Mouse (Mus musculus): ENCODE measurements around the gene Uts2r. TPM values are rescaled to one million over a fixed set of nuclear protein-coding genes. Genes with fewer than 3 reads are reported as not detected.

Gene Uts2r
- total RNA-seq, 2 experiments from 2014 or later = not detected

- DNase-seq (ENCODE audit: extremely low spot score in 1 of 2, low spot score in 2 of 2) = no peak
- intact Hi-C loops (cut with DNase I) = no loop called here
Observed at GRCm38 (mm10) chr11:121154203-121154602, 5.9 kb upstream of the Uts2r start.

DNA sequence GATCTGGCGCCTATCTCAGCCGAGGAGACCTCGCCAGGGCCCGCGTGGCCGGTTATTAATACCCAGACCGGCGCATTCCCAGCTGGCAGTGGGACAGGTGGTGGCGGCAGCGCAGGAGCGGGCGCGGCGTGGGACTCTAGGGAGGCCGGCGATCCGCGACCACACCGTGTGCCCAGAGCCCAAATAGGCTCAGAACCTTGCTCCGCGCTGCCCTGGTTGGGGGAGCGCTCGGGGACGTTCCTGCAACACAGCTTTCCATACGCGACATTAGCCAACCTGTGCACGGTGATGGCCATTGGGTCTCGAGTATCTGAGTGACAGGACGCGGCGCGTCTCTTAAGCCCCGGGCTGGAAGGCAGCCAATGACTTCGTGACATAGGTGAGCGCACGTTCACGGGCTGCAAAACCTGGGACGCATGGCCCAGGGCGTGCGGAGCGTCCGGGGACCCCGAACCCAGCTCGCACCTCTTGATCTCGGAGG is 3.6 kb upstream of the Uts2r start:
- intact Hi-C loops (cut with DNase I) = no loop called here
- peak in 1 of 2 experiments; percentile 43 for DNase-seq (ENCODE audit: extremely low spot score in 1 of 2, low spot score in 2 of 2)

DNA sequence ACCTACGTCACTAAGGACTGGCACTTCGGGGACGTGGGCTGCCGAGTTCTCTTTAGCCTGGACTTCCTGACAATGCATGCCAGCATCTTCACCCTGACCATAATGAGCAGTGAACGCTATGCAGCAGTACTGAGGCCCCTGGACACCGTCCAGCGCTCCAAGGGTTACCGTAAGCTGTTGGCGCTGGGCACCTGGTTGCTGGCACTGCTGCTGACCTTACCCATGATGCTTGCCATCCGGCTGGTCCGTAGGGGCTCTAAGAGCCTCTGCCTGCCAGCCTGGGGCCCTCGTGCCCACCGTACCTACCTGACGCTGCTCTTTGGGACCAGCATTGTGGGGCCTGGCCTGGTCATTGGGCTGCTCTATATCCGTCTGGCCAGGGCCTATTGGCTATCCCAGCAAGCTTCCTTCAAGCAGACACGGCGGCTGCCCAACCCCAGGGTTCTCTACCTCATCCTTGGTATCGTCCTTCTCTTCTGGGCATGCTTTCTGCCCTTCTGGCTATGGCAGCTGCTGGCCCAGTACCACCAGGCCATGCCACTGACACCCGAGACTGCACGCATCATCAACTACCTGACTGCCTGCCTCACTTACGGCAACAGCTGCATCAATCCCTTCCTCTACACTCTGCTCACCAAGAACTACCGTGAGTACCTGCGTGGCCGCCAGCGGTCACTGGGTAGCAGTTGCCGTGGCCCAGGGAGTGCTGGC is 720 bp downstream of the Uts2r start:
- no peak for DNase-seq (ENCODE audit: extremely low spot score in 1 of 2, low spot score in 2 of 2)
- intact Hi-C loops (cut with DNase I) = no loop called here

- intact Hi-C loops (cut with DNase I) = no loop called here
- DNase-seq (ENCODE audit: extremely low spot score in 1 of 2, low spot score in 2 of 2) = no peak
Observed at GRCm38 (mm10) chr11:121163751-121164150, 3.7 kb downstream of the Uts2r start.

- no peak for DNase-seq (ENCODE audit: extremely low spot score in 1 of 2, low spot score in 2 of 2)
- intact Hi-C loops (cut with DNase I) = no loop called here
Observed at GRCm38 (mm10) chr11:121173203-121173602, 13.1 kb downstream of the Uts2r start.

- intact Hi-C loops (cut with DNase I) = no loop called here
- no peak for DNase-seq (ENCODE audit: extremely low spot score in 1 of 2, low spot score in 2 of 2)
Observed at GRCm38 (mm10) chr11:121174234-121174633, 14.2 kb downstream of the Uts2r start.

GRCm38 (mm10) chr11:121176285-121177270 is 16.5 kb downstream of the Uts2r start:
- intact Hi-C loops (cut with DNase I) = no loop called here
- peak in 1 of 2 experiments; percentile 62 for DNase-seq (ENCODE audit: extremely low spot score in 1 of 2, low spot score in 2 of 2)

DNA sequence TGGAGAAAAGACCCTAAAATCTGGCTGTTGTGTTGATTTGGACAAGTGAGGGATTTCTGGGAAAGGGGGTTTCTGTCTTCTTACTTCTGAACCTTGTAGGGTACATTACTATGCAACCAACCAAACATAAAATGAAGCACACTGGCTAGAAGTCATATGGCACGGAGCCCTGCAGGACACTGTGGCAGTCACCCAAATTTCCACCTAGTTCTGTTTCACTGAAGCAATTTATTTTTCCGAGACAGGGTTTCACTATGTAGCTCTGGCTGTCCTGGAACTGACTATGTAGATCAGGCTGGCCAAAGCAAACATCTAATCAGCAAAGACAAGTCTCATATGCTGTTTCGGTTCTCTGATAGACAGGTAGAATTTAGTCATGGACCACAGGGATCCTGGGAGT is 29.6 kb downstream of the Uts2r start:
- no peak for DNase-seq (ENCODE audit: extremely low spot score in 1 of 2, low spot score in 2 of 2)
- intact Hi-C loops (cut with DNase I) = no loop called here

DNA sequence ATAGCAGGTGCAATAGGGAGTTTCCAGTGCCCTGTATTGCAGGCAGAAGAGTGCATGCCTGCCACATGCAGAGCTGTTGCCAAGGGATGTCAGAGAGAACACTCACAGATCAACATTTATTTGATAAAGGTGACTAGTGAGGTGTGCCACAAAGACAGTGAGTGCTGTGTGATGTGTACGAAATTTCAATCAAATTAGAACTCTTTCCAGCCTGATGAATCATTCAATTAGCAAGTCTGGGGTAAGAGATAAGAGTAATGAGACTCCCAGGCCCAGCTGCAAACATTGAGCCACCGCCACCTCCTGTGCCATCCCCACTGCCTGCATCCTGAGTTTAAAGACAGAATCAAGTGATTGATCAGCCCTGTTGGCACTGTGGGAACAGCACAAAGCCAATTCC is 32.7 kb downstream of the Uts2r start:
- intact Hi-C loops (cut with DNase I) = no loop called here
- no peak for DNase-seq (ENCODE audit: extremely low spot score in 1 of 2, low spot score in 2 of 2)

- intact Hi-C loops (cut with DNase I) = no loop called here
- no peak for DNase-seq (ENCODE audit: extremely low spot score in 1 of 2, low spot score in 2 of 2)
Observed at GRCm38 (mm10) chr11:121193415-121193814, 33.3 kb downstream of the Uts2r start.

DNA sequence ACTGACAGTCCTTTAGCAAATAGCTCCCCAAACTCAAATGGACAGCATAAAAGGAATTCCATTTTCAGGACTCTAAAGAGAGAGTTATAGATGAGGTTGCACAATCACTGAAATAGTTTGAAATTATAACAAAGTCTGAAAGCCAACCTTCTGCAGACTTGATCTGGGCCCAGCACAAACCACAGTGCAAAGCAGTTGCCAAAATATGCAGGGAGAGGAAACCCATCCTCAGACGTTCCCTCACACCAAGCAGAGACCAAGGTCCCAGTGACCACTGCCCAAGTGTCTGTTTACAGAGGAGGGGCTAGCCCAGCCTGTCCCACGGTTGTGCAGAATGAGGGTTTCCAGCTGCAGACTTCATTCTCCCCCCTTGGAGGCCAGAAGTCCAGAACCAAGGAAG is 38.6 kb downstream of the Uts2r start:
- intact Hi-C loops (cut with DNase I) = no loop called here
- no peak for DNase-seq (ENCODE audit: extremely low spot score in 1 of 2, low spot score in 2 of 2)

DNA sequence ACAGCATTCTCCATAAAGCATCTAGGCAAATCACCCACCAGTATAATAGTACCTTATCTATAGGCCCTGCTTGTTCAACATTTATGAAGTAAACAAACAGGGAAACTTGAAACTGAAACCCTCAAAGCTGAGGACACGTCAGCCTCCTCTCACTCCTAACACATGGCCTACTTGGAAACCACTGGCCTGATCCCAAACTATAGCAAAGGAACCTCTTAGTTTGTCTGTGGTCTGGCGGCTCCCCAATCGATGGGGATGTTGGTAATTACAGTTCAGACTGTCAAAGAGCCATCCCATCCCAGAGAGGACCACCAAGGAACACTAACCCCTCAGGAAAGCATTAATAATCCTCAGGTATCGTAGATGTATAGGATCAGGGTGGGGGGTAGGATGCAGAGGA is 39.8 kb downstream of the Uts2r start:
- intact Hi-C loops (cut with DNase I) = no loop called here
- DNase-seq (ENCODE audit: extremely low spot score in 1 of 2, low spot score in 2 of 2) = no peak

- DNase-seq (ENCODE audit: extremely low spot score in 1 of 2, low spot score in 2 of 2) = no peak
- intact Hi-C loops (cut with DNase I) = no loop called here
Observed at GRCm38 (mm10) chr11:121200781-121201180, 40.7 kb downstream of the Uts2r start.

- peak; percentile 35 to 54 for DNase-seq (ENCODE audit: extremely low spot score in 1 of 2, low spot score in 2 of 2)
- intact Hi-C loops (cut with DNase I) = no loop called here
Observed at GRCm38 (mm10) chr11:121201436-121202198, 41.5 kb downstream of the Uts2r start.

- no peak for DNase-seq (ENCODE audit: extremely low spot score in 1 of 2, low spot score in 2 of 2)
- intact Hi-C loops (cut with DNase I) = no loop called here
Observed at GRCm38 (mm10) chr11:121203859-121204160, 43.7 kb downstream of the Uts2r start.

DNA sequence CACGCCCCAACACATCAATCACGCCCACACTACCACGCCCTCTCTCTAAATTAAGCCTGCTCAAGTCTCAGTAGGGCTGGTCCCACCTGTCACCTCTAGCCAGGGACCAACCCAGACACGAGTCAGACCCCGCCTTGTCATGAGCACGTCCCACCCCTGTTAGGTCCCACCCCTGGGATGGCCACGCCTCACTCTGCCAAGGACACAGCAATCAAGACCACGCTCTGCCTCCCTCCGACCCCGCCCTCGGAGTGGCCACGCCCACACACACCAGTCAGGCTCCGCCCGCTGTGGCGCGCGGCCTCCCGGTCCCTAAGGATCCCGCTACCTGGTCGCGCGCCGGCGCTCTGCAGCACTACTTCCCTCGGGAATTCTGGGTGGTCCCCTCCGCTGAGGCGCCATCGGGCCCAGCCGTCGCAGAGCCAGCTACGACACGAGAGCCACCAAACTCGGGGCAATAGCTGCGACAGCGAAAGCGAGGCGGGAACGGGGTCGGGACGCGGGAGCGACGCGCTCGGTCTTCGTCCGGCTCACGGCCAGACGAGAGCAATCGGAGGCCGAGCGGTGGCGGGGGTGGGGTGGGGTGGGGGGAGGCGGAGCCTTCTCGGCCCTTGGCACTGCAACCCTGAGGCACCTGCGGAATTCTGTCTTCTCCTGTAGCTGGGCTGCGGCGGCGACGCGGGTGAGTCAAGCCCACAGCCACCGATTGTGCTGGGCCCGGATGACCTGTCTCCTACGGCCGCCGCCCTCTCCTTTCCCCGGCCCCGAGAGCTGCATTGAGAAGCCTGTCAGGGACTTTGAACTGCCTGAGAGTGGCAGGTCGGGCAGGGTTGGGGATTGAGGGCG is 44.3 kb downstream of the Uts2r start, which contains the start of the genes Hexdc and Ogfod3:
Gene Hexdc (plus strand): TSS at position 273 of the 846 bp plus-strand sequence.
Gene Ogfod3 (minus strand): TSS at position 551 of the 846 bp plus-strand sequence.
- intact Hi-C loops (cut with DNase I) = no loop called here
- DNase-seq (ENCODE audit: extremely low spot score in 1 of 2, low spot score in 2 of 2) = peak; percentile 89 to 97
